Mouse (Mus musculus): ENCODE results near the gene Sox6. TPM values are rescaled to one million over a fixed set of nuclear protein-coding genes. Genes with fewer than 3 reads are reported as not detected.

Sox6 gene
- total and polyA plus RNA-seq, 2 experiments from 2014 or later = 30.8 to 47.6 TPM

DNA sequence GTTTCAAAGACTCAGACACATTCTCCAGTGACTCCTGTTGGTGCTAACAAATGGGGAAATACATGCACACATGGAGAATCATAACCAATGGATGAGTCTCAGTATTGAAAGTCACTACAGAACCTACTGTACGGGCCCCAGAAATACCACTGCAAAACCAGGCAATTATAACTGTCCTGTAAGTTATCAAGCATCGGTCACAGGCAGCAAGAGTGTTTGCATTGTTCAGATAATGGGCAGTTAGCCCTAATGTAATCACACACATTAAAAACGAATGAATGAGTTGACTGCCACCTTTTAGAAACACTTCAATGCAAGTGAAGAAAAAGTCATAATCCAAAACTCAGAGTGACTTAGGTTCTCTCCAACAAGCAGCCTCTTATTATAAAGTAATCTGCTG, 235.3 kb downstream of the Sox6 start:
- H3K27ac ChIP-seq (ENCODE audit: low read depth, low read length) = no peak overlapping the region
- 74% methylated on average over 3 of the region's 3 CpGs for WGBS

DNA sequence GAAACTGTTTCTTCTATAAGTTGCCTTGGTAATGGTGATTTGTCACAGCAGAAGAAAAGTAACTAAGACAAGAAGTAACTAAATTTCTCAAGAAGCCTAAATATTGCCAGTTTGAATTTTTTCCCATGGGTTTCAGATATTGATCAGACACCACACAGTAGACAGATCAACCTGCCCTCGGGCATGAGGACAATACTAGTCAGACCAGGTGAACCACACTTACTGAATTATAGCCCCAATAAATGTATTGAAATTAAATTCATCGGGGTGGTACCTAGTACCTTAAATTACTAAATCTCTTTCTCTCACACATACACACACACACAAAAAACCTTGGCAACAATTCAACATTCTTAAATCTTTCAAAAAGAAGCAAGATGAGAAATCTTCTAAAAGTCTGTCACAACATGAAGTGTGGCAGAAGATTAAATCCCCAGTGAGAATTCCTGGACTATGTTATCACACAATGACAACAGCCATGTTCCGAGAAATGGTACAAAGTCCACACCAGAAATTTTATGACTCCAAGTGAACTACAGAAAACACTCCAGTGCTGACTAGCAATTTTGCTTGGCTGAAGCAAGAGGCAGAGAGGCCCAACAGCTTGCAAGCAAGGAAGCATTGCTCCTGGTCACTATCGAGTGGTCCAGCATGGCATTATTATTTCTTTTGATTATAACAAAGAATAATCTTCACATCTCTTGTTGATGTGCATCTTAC, 244.3 kb downstream of the Sox6 start:
- Histone ChIP-seq H3K9ac (replicated peaks; ENCODE audit: low read length, poor library complexity, severe bottlenecking) (no peak overlapping the region), H3K4me3 (ENCODE audit: low read depth, low read length) (no peak overlapping the region), H3K4me2 (ENCODE audit: low read depth, low read length, poor library complexity, severe bottlenecking) (no peak overlapping the region), H3K9me3 (ENCODE audit: low read length) (no peaks in the 10 kb centered on the region), H3K27ac (ENCODE audit: low read depth, low read length) (no peak overlapping the region), H3K4me1 (ENCODE audit: insufficient read depth, low read length) (no peaks in the 10 kb centered on the region), H3K36me3 (ENCODE audit: insufficient read depth, low read length) (no peaks in the 10 kb centered on the region), H3K27me3 (ENCODE audit: insufficient read depth, low read length) (no peaks in the 10 kb centered on the region)
- no peak for TF ChIP-seq CTCF (IDR thresholded peaks at IDR 0.05)
- WGBS = 96% methylated on average over 4 of the region's 4 CpGs
- no peak for ATAC-seq (ENCODE audit: low FRiP score)
- no peak for DNase-seq (ENCODE audit: low spot score)

More for the DNA sequence above, 235.3 kb downstream of the Sox6 start:
- H3K27me3 ChIP-seq (ENCODE audit: insufficient read depth, low read length) = no peaks in the 10 kb centered on the region
- ATAC-seq (ENCODE audit: low FRiP score) (no peak), DNase-seq (ENCODE audit: low spot score) (no peak)
- H3K9me3 ChIP-seq (ENCODE audit: low read length) = no peaks in the 10 kb centered on the region
- no peaks in the 10 kb centered on the region for H3K4me1 ChIP-seq (ENCODE audit: insufficient read depth, low read length)
- H3K36me3 ChIP-seq (ENCODE audit: insufficient read depth, low read length) = no peaks in the 10 kb centered on the region
- no peak for TF ChIP-seq CTCF (IDR thresholded peaks at IDR 0.05)
- H3K4me2 ChIP-seq (ENCODE audit: low read depth, low read length, poor library complexity, severe bottlenecking) = no peak overlapping the region
- no peak overlapping the region for H3K4me3 ChIP-seq (ENCODE audit: low read depth, low read length)
- no peak overlapping the region for H3K9ac ChIP-seq (replicated peaks; ENCODE audit: low read length, poor library complexity, severe bottlenecking)

DNA sequence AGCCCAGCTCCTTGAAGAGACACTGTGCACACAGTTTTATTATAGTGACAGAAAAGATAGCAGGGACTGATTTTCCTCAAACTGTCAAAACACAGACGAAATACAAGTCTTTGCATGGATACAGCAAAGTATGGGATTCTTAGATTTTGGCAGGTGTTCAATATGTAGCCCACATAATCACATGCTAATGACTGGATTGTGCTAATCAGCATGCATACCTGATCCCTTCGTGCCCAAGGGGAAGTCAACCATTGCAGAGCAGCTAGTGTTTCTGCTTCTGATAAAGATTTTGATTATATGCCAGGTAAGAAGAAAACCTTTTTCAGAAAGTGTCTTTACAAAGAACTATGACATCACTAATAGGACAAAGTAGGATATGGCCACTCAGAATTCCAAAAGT, 245.8 kb downstream of the Sox6 start:
- no peaks in the 10 kb centered on the region for H3K27me3 ChIP-seq (ENCODE audit: insufficient read depth, low read length)
- no peak overlapping the region for H3K27ac ChIP-seq (ENCODE audit: low read depth, low read length)
- H3K4me2 ChIP-seq (ENCODE audit: low read depth, low read length, poor library complexity, severe bottlenecking) = no peak overlapping the region
- no peak overlapping the region for H3K9ac ChIP-seq (replicated peaks; ENCODE audit: low read length, poor library complexity, severe bottlenecking)
- H3K9me3 ChIP-seq (ENCODE audit: low read length) = no peaks in the 10 kb centered on the region
- WGBS = 45% methylated on average over 2 of the region's 2 CpGs
- no peak for TF ChIP-seq CTCF (IDR thresholded peaks at IDR 0.05)
- no peaks in the 10 kb centered on the region for H3K36me3 ChIP-seq (ENCODE audit: insufficient read depth, low read length)
- no peaks in the 10 kb centered on the region for H3K4me1 ChIP-seq (ENCODE audit: insufficient read depth, low read length)
- ATAC-seq (ENCODE audit: low FRiP score) (no peak), DNase-seq (ENCODE audit: low spot score) (no peak)
- H3K4me3 ChIP-seq (ENCODE audit: low read depth, low read length) = no peak overlapping the region

DNA sequence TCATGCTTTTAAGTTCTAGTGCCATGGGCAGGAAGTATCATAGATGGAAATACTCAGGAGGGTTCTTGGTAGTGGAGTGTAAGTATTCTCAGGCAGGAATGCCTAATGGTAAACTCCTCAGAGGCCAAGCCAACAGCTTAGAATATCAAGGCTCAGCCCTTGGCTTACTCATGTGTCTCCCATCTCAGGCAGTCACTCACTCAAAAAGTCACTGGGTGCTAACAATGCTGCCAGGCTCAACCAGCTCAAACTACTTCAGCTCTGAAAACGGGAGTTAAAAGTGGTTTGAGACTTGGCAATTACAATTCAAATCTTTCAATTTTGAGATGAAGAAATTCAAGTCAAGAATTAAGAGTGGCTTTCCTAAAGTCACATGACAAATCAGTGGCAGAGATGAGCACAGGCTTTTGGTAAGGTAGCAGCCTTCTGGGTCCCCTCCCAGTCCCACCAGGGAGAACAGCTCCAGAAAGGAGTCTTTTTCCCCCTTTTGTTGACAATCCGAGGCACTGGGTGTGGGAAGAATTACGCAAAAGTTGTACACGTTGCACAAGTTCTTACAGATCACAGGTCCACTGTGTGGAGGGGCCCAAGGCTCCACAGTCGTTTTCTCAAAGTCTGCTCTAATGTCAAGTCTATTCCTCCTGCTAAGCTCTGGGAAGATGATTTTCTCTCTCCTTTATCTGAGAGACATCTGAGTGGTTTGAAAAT, 249.3 kb downstream of the Sox6 start:
- H3K27me3 ChIP-seq (ENCODE audit: insufficient read depth, low read length) = no peaks in the 10 kb centered on the region
- H3K9me3 ChIP-seq (ENCODE audit: low read length) = no peaks in the 10 kb centered on the region
- H3K4me2 ChIP-seq (ENCODE audit: low read depth, low read length, poor library complexity, severe bottlenecking) = no peak overlapping the region
- H3K4me3 ChIP-seq (ENCODE audit: low read depth, low read length) = no peak overlapping the region
- H3K36me3 ChIP-seq (ENCODE audit: insufficient read depth, low read length) = no peaks in the 10 kb centered on the region
- H3K9ac ChIP-seq (replicated peaks; ENCODE audit: low read length, poor library complexity, severe bottlenecking) = no peak overlapping the region
- no peak overlapping the region for H3K27ac ChIP-seq (ENCODE audit: low read depth, low read length)
- H3K4me1 ChIP-seq (ENCODE audit: insufficient read depth, low read length) = no peaks in the 10 kb centered on the region
- DNase-seq (ENCODE audit: low spot score) = no peak
- no peak for TF ChIP-seq CTCF (IDR thresholded peaks at IDR 0.05)
- WGBS = 85% methylated on average over 5 of the region's 5 CpGs
- ATAC-seq (ENCODE audit: low FRiP score) = no peak

DNA sequence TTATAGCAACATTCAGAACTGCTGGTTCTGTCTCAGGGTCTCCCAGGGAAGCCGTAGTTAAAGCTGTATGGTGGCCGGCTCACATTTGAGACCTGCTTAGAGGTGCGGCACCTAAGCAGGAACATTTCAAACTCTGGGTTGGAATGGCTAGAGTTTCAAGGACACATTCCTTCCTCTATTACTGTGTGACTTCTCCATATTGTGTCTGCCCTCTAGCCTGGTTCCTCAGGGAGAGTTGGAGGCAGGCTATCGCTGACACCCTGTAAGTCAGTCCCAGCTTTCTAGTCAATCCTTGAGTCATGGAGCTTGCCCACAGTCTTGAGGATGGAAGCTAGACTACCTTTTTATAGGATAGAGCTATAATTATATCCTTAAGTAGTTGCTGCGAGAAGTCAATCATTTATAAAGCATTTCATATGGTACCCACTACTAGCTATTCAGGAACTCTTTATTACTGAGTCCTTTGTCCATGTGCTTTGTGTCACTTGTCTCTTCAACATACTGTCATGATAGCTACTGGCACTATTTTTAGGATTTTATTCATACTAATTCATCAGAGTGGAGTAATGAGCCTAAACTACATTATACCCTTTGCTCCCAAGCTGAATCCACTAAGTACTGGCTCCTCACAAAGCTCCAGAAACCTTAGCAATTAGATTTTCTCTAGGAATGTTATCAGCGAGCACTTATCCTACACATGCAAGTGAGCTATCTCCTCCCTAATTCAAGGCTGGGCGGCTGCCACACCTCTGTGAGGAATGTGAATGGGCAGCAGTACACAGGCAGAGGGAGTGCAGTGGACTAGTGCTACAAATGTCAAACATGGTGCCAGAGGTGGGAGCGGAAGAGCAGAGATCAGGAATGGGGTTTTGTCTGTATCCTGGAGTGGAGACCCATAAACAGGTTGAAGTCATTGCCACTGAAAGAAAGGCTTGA, 254.3 kb downstream of the Sox6 start:
- no peaks in the 10 kb centered on the region for H3K4me1 ChIP-seq (ENCODE audit: insufficient read depth, low read length)
- H3K9me3 ChIP-seq (ENCODE audit: low read length) = no peaks in the 10 kb centered on the region
- no peak for TF ChIP-seq CTCF (IDR thresholded peaks at IDR 0.05)
- no peaks in the 10 kb centered on the region for H3K27me3 ChIP-seq (ENCODE audit: insufficient read depth, low read length)
- no peak overlapping the region for H3K4me3 ChIP-seq (ENCODE audit: low read depth, low read length)
- no peak overlapping the region for H3K9ac ChIP-seq (replicated peaks; ENCODE audit: low read length, poor library complexity, severe bottlenecking)
- WGBS = 94% methylated on average over 8 of the region's 8 CpGs
- H3K27ac ChIP-seq (ENCODE audit: low read depth, low read length) = no peak overlapping the region
- ATAC-seq (ENCODE audit: low FRiP score) = no peak
- no peak for DNase-seq (ENCODE audit: low spot score)
- H3K4me2 ChIP-seq (ENCODE audit: low read depth, low read length, poor library complexity, severe bottlenecking) = no peak overlapping the region
- H3K36me3 ChIP-seq (ENCODE audit: insufficient read depth, low read length) = no peaks in the 10 kb centered on the region
